Mouse (Mus musculus): Measurements from ENCODE around the gene Pnliprp1.

The Pnliprp1 gene

DNA sequence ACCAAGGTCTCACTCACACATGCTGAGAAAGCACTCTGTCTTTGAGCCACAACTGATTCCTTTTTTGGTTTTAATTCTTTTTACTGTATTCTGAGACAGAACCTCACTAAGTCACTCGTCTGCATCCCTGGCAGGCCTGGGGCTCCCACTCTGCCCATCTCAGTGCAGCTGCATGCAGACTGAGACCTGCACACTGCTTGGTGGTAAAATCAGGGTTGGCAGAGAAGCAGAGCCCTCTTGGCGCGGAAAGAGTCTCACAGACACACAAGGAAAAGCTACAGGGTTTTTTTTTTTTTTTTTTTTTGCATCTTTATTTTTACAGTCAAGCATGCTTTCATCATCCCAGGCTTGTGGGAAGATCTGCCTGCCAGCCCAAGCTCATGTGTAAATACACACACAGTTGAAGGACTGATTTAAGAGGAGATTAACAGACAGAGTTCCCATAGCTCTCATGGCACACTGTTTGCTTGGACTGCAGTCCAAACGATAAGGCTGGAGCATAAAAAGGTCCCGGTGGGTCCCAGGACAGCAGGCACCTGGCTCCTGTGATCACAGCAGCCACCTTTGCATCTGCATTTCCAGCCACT is at the start of gene Pnliprp1:
Gene Pnliprp1, plus strand, starts transcription at position 443 of the 587 bp plus-strand sequence.
- TF ChIP-seq NANOG (IDR thresholded peaks at IDR 0.05; ENCODE audit: borderline replicate concordance, low read length), result no peak
- no peak for TF ChIP-seq CTCF (conservative IDR thresholded peaks at IDR 0.05; ENCODE audit: low read length)
- TF ChIP-seq POU5F1 (IDR thresholded peaks at IDR 0.05; ENCODE audit: borderline replicate concordance, low read length), result no peak
- Histone ChIP-seq H3K36me3 (ENCODE audit: insufficient read depth, low read length) (no peaks in the 10 kb centered on the region), H3K27me3 (ENCODE audit: insufficient read depth, low read length) (no peaks in the 10 kb centered on the region), H3K9me3 (ENCODE audit: low read length) (no peaks in the 10 kb centered on the region), H3K4me1 (replicated peaks; ENCODE audit: low read depth, low read length) (no peaks in the 10 kb centered on the region), H3K4me3 (replicated peaks; ENCODE audit: low read length) (no peak within 1 kb of the TSS)

DNA sequence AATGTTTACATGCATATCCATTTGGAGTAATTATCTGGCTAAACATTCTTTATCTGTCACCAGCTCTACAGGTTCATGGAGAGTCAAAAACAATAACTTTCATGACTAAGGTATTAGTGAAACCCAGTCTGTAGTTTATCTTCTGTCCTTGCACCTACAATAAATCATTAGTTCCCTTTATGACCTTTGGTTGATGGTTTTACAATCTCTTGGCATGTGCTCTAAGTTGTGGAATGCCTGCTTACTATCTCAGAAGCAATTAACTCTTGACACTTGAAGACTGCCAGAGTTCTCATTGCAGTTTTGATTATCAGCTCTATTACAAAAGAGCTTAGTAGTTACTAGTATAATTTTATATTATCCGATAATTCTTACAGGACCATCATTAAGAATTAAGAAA is 39.8 kb upstream of the Pnliprp1 start:
- Histone ChIP-seq H3K9me3 (ENCODE audit: low read length) (peaks cover 25% of the 10 kb centered on the region), H3K36me3 (ENCODE audit: insufficient read depth, low read length) (no peaks in the 10 kb centered on the region), H3K4me1 (replicated peaks; ENCODE audit: low read depth, low read length) (no peaks in the 10 kb centered on the region), H3K27me3 (ENCODE audit: insufficient read depth, low read length) (no peaks in the 10 kb centered on the region), H3K4me3 (replicated peaks; ENCODE audit: low read length) (no peak overlapping the region)
- TF ChIP-seq NANOG (IDR thresholded peaks at IDR 0.05; ENCODE audit: borderline replicate concordance, low read length), result no peak
- TF ChIP-seq CTCF (conservative IDR thresholded peaks at IDR 0.05; ENCODE audit: low read length), result no peak
- no peak for TF ChIP-seq POU5F1 (IDR thresholded peaks at IDR 0.05; ENCODE audit: borderline replicate concordance, low read length)

DNA sequence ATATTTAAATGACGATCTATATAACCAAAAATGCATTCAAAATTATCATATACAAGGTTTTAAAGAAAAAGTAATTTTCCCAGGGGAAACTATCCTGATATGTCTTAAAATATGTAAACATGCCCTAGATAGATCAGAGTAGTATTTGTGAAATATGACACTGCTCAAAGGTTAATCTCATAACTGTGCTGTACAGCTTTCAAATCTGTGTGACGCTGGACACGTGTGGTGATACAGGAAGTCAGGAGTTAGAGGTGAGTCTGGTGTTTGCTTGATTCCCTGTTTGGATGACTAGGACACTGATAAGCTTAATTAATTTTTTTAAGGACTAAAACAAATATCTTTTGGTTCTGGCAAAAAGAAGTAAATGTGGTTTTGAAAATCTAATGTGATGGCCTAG is 33.4 kb upstream of the Pnliprp1 start:
- Histone ChIP-seq H3K9me3 (ENCODE audit: low read length) (peaks cover 13% of the 10 kb centered on the region), H3K27me3 (ENCODE audit: insufficient read depth, low read length) (no peaks in the 10 kb centered on the region), H3K4me3 (replicated peaks; ENCODE audit: low read length) (no peak overlapping the region), H3K4me1 (replicated peaks; ENCODE audit: low read depth, low read length) (no peaks in the 10 kb centered on the region), H3K36me3 (ENCODE audit: insufficient read depth, low read length) (no peaks in the 10 kb centered on the region)
- TF ChIP-seq NANOG (IDR thresholded peaks at IDR 0.05; ENCODE audit: borderline replicate concordance, low read length) (no peak), POU5F1 (IDR thresholded peaks at IDR 0.05; ENCODE audit: borderline replicate concordance, low read length) (no peak), CTCF (conservative IDR thresholded peaks at IDR 0.05; ENCODE audit: low read length) (no peak)

DNA sequence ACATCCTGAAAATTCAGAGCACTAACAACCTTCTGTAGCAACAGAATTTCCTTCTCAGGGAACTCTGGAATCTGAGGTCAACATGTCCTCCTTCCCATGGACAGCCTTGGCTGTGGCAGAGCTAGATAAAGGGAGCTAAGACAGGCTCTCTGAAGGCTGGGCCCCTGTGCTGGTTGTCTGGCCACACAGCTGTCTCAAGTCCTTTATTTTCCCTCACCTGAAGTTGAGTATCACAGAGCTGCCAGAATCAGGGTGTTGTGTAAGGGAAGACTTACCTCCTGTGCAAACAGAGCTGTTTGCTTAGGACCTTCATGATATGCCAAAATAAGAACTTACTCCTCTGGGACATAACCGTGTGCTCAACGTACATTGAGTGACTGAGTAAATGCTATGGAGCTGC is 32.5 kb upstream of the Pnliprp1 start:
- TF ChIP-seq POU5F1 (IDR thresholded peaks at IDR 0.05; ENCODE audit: borderline replicate concordance, low read length), result no peak
- TF ChIP-seq NANOG (IDR thresholded peaks at IDR 0.05; ENCODE audit: borderline replicate concordance, low read length), result no peak
- TF ChIP-seq CTCF (conservative IDR thresholded peaks at IDR 0.05; ENCODE audit: low read length), result no peak
- no peaks in the 10 kb centered on the region for H3K36me3 ChIP-seq (ENCODE audit: insufficient read depth, low read length)
- peaks cover 13% of the 10 kb centered on the region for H3K9me3 ChIP-seq (ENCODE audit: low read length)
- H3K4me3 ChIP-seq (replicated peaks; ENCODE audit: low read length), result no peak overlapping the region
- no peaks in the 10 kb centered on the region for H3K27me3 ChIP-seq (ENCODE audit: insufficient read depth, low read length)
- H3K4me1 ChIP-seq (replicated peaks; ENCODE audit: low read depth, low read length), result no peaks in the 10 kb centered on the region

DNA sequence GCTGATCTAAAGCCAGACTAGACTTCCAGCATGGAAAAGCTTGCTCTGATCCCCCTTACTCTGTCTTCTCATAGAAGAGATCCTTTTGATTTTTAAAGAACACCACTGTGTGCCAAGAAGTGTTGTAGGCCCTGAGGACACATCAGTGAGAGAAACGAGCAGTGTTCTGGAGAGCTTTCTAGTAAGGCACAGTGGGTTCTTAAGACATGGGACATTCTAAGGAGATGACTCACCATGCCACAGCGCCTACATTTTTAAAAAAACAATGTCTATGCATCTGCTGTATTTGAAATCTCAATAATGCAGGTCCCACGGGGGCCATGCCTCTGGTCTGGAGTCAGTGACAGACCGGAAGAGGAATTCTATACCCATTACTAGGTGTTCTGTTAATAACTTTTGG is 24.1 kb upstream of the Pnliprp1 start:
- no peaks in the 10 kb centered on the region for H3K27me3 ChIP-seq (ENCODE audit: insufficient read depth, low read length)
- H3K4me1 ChIP-seq (replicated peaks; ENCODE audit: low read depth, low read length), result peaks cover 38% of the 10 kb centered on the region
- H3K36me3 ChIP-seq (ENCODE audit: insufficient read depth, low read length), result no peaks in the 10 kb centered on the region
- H3K9me3 ChIP-seq (ENCODE audit: low read length), result no peaks in the 10 kb centered on the region
- H3K4me3 ChIP-seq (replicated peaks; ENCODE audit: low read length), result no peak overlapping the region
- TF ChIP-seq CTCF (conservative IDR thresholded peaks at IDR 0.05; ENCODE audit: low read length) (no peak), NANOG (IDR thresholded peaks at IDR 0.05; ENCODE audit: borderline replicate concordance, low read length) (no peak), POU5F1 (IDR thresholded peaks at IDR 0.05; ENCODE audit: borderline replicate concordance, low read length) (no peak)

DNA sequence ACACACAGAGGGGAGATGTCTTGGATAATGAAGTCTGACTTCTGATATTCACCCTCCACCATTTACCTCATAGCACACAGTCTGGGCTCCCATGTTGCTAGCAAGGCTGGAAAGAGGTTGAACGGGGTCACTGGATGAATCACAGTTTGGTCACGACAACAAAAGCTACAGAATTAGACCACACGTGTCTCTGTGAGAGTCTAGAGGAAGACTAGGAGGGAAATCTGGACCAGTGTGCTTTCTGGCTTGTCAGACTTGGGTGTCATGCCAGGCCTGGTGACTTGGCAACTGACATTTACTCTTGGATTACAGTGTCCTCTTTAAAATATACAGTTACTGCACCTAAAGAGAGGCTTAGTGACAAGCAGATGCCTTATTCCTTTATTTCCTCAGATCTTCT is 20.1 kb upstream of the Pnliprp1 start:
- Histone ChIP-seq H3K4me3 (replicated peaks; ENCODE audit: low read length) (no peak overlapping the region), H3K4me1 (replicated peaks; ENCODE audit: low read depth, low read length) (peaks cover 20% of the 10 kb centered on the region), H3K36me3 (ENCODE audit: insufficient read depth, low read length) (no peaks in the 10 kb centered on the region), H3K9me3 (ENCODE audit: low read length) (no peaks in the 10 kb centered on the region), H3K27me3 (ENCODE audit: insufficient read depth, low read length) (no peaks in the 10 kb centered on the region)
- TF ChIP-seq NANOG (IDR thresholded peaks at IDR 0.05; ENCODE audit: borderline replicate concordance, low read length) (no peak), CTCF (conservative IDR thresholded peaks at IDR 0.05; ENCODE audit: low read length) (no peak), POU5F1 (IDR thresholded peaks at IDR 0.05; ENCODE audit: borderline replicate concordance, low read length) (no peak)

DNA sequence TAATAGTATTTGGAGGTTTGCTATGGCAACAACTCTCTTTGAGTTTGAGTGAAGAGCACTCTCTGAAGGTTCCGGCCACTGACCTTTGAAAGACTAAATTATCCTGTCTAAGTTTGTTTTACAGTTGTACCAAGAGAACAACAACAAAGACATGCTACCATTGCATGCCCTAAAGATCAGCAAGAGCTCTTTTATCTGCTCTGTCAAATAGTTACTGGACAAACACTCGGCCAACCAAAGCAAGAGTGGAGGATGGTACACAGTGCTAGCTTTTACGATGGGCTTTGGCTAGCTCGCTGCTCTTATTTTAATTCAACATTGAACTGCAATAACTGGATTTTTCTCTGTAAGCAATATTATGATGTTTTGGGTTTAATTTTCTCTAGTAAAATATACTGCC is 10.8 kb upstream of the Pnliprp1 start:
- H3K27me3 ChIP-seq (ENCODE audit: insufficient read depth, low read length), result no peaks in the 10 kb centered on the region
- no peaks in the 10 kb centered on the region for H3K36me3 ChIP-seq (ENCODE audit: insufficient read depth, low read length)
- no peaks in the 10 kb centered on the region for H3K4me1 ChIP-seq (replicated peaks; ENCODE audit: low read depth, low read length)
- H3K4me3 ChIP-seq (replicated peaks; ENCODE audit: low read length), result no peak overlapping the region
- TF ChIP-seq NANOG (IDR thresholded peaks at IDR 0.05; ENCODE audit: borderline replicate concordance, low read length), result no peak
- TF ChIP-seq CTCF (conservative IDR thresholded peaks at IDR 0.05; ENCODE audit: low read length), result no peak
- no peak for TF ChIP-seq POU5F1 (IDR thresholded peaks at IDR 0.05; ENCODE audit: borderline replicate concordance, low read length)
- H3K9me3 ChIP-seq (ENCODE audit: low read length), result peaks cover 9% of the 10 kb centered on the region

DNA sequence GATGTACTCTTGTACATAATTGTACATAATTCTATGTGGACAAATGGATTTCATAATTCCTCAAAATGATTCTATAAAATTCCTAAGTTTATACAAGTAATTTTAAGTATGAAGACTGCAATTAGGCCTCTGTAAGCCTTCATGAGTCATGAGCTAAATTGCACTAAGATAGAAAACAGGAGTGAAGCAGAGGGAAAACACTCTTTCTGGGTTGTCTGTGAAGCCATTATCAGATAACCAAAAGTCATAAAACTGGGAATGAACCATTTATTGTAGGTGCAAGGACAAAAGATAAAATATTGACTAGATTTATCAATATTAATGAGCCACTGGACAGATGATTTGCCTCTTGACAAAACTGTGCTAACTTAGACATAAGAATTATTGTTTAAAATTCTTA is 8.2 kb upstream of the Pnliprp1 start:
- Histone ChIP-seq H3K9me3 (ENCODE audit: low read length) (peaks cover 9% of the 10 kb centered on the region), H3K27me3 (ENCODE audit: insufficient read depth, low read length) (no peaks in the 10 kb centered on the region), H3K36me3 (ENCODE audit: insufficient read depth, low read length) (no peaks in the 10 kb centered on the region), H3K4me3 (replicated peaks; ENCODE audit: low read length) (no peak overlapping the region), H3K4me1 (replicated peaks; ENCODE audit: low read depth, low read length) (no peaks in the 10 kb centered on the region)
- no peak for TF ChIP-seq NANOG (IDR thresholded peaks at IDR 0.05; ENCODE audit: borderline replicate concordance, low read length)
- TF ChIP-seq CTCF (conservative IDR thresholded peaks at IDR 0.05; ENCODE audit: low read length), result no peak
- TF ChIP-seq POU5F1 (IDR thresholded peaks at IDR 0.05; ENCODE audit: borderline replicate concordance, low read length), result no peak

DNA sequence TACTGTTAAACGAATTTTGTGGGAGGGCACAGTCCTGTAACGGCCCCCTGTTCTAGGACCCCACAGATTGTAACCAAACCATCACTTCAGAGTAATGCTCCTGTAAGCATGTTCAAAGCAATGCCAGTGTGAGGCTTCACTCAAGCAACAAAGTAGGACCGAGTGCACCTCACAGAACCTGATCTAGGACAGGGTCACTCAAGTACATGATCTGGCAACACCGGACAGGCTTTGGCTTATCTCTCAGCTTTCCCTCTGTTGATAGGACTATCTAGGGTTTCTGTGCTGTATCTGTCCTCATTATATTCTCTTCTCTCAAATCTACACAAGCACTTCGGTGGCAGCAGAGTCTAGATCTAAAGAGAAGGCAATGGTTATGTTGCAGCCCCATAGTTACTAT is 2.1 kb upstream of the Pnliprp1 start:
- Histone ChIP-seq H3K27me3 (ENCODE audit: insufficient read depth, low read length) (no peaks in the 10 kb centered on the region), H3K4me3 (replicated peaks; ENCODE audit: low read length) (no peak overlapping the region), H3K4me1 (replicated peaks; ENCODE audit: low read depth, low read length) (no peaks in the 10 kb centered on the region), H3K9me3 (ENCODE audit: low read length) (peaks cover 9% of the 10 kb centered on the region), H3K36me3 (ENCODE audit: insufficient read depth, low read length) (no peaks in the 10 kb centered on the region)
- TF ChIP-seq NANOG (IDR thresholded peaks at IDR 0.05; ENCODE audit: borderline replicate concordance, low read length) (no peak), CTCF (conservative IDR thresholded peaks at IDR 0.05; ENCODE audit: low read length) (no peak), POU5F1 (IDR thresholded peaks at IDR 0.05; ENCODE audit: borderline replicate concordance, low read length) (no peak)

Measured in E14TG2a.4 (cell line).